Mouse (Mus musculus) kidney, postnatal 4 days (tissue): Measurements from ENCODE around the gene Fam207a.

Experiments used
- DNase-seq, 2 experiments: peaks; one replicate each; pipeline ENCODE4 v3.0.0; 2021; ENCODE audit warnings: mixed read lengths in 2 of 2

The Fam207a gene

DNA sequence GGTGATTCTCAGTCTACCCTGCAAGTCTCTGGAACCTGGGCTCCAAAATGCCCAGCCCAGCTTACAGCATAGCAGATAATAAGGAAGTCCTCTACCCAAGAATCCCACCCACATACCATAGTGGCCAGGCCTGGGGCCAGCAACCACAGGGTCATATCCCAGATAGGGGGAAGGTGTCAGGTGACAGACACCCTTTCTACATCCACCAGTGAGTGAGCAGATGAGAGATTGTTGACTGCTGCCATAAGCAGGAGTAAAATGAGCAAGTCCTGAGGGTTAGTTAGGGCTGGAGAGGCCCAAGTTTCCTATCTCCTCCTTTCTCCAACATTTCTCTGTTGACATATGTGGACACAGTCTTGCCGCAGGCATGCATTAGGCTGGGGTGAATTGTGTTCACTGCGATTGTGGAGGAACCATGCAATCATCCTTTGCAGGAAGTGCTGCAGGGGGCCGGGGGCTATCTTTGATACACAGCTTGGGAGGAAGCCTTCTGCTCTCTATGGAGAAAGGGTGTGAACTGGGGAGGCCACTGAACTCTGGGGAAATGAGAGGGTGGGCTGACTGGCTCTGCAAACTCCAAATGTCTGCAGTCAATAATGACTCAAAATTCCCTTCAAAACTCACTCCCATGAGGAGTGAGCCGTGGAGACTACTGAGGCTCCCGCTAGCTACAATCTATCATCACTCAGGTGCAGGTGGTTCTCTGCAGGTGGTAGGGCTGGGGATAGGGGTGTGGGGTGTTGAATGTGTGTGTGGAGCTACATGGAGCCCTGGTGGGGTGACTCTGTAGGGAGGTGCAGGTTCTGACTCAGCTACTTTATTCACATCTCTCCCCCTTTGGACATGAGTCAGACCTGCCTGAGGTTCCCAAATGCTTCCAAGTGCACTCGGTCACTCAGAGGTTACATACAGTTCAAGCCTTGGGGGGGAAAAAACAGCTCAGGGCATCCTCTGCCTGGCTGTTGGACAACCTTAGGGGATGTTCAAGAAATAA, 15.7 kb upstream of the Fam207a start:
- no peak for DNase-seq

DNA sequence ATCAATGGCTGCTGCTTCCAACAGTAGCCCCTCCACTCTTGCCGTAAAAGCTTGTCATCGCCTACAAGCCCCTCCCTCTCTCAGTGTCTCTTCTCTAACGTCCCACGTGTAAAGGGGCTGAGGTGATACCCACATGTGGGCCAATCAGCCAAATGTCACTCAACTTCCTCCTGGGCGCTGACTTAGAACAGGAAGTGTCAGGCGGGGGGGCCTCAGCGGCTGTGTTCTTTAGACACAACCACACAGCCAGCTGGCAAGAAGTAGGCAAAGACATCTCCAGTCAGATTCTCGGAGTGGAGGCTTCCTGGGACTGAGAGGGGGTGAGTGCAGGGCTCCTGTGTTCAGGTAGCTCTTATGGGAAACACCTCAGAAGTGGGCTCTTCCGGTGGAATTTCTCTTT, 14.6 kb upstream of the Fam207a start, which contains the start of gene Itgb2:
Gene Itgb2, plus strand, starts transcription at position 113 of the 400 bp plus-strand sequence.
- peak in 1 of 2 experiments; percentile 13 for DNase-seq

DNA sequence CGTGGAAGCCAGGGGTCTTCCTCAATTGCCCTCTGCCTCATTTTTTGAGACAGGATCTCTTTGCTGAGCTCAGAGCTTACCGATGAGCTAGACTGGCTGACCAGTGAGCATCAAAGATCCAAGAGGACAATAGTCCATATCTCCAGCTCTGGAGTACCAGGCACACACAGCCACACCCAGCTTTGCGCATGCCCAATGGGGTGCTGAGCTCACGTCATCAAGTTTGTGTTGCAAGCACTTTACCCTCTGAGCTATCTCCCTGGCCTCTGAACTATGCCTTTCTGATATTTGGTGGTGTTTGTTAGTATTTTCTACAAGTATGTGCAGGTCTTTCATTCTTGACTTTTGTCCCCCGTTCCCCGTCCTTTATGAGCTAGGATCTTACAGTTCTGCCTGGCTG, 13.0 kb upstream of the Fam207a start:
- no peak for DNase-seq

DNA sequence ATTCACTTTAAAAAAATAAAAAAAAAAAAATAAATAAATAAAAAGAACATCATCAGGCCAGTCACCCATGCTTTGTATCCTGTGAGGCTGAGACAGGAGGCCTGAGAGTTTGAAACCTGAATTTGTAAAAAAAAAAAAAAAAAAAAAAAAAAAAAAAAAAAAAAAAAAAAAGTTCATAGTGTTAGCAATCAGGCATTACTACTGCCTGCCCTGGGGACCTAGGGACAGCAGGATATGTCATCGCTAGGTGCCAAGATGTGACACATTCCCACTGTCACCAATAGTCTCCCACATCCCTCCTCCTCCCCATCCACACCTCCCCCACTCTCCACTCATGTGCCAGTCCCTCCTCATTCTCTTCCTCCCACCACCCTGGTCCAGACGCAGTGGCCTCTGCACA, 10.9 kb upstream of the Fam207a start:
- DNase-seq = no peak

DNA sequence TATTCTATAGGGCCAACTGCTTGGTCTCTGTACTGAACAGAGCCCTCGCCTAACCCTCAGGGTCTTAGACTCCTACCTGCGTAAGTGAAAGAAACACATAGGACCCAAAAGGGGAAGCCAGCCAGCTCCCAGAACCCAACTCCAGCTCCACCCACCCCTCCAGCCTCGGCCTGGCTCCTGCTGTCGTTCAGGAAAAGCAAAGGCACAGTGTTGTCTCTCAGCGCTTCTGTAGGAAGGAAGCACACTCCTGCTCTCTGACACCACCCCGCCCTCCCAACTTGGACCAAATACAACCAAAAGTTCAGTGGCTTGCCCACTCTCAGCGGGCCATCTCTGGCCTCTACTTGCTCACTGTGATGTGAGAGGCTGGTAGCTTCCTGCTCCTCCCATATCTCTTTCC, 7.7 kb upstream of the Fam207a start:
- peak; percentile 27 to 40 for DNase-seq

DNA sequence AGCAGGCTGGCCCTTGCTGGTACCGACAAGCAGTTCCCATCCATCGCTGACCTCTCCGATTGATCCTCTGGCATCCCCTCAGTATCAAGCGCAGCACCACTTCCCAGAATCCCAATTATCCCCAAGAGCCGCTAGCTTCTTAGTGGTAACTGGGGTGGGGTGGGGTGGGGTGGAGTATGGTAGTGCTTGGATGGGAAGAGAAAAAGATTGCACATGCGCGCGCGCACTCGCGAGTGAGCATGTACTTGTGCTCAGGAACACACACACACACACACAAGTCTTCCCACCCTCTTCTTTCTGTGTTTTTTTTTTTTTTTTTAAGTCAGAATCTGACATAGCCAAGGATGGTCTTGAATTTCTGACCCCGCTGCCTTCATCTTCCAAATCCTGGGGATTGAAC, 7.2 kb upstream of the Fam207a start:
- no peak for DNase-seq

DNA sequence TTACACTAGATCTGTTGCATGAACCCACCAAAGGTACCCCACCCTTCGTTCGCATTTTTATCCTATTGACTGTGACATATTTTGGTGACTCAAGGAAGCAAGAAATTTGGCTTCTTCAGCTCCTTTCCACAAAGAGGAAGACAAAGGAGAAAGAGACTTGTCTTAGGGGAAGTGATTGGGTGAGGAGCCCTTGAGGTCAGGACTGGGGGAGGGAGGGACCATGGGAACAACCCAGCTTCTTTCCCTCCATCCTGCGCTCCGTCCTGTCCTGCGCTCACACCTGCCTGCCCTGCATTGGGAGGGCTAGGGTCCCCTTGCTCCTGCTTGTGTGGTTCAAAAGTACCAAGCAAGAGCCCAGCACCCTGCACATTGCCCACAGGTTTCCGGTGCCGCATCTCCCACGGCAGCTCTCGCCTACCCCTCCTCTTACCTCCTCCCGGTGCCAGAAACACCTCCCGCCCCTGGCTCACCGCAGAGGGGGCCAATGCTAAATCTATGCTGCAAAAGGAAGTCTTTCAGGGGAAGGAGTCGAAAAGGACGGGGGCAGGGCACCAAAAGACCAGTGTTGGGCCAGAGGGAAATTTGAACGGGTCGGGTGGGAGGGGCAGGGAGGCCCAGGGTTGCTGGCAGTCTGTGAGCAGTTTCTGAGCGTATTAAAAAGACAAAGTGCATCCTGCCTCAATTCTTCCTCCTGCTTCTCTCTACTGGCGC, 6.6 kb upstream of the Fam207a start:
- peak in 1 of 2 experiments; percentile 36 for DNase-seq

- no peak for DNase-seq
Measured at GRCm38 (mm10) chr10:77520497-77520896, 4.9 kb upstream of the Fam207a start.

DNA sequence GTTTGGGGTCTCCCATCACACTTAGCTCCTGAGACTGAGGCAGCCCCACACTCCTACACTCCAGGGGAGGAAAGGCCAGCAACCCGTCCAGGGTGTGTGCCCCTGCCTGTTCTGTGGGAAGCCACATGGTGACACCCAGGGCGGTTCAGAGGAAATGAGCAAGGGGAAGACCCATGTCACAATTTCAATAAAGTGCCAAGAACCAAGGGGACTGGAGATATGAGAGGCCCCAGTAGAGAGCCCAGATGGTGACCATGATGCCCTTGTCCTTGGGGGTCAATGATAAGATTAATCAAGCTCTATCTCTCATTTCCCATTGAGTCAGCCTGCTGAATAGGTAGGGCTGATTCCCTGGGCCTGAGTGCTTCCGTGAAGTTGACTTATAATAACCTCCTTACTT, 3.6 kb upstream of the Fam207a start:
- no peak for DNase-seq

GRCm38 (mm10) chr10:77517801-77518200, 2.2 kb upstream of the Fam207a start:
- no peak for DNase-seq

- peak; percentile 82 to 86 for DNase-seq
Measured at GRCm38 (mm10) chr10:77517066-77517620, 1.6 kb upstream of the Fam207a start.

DNA sequence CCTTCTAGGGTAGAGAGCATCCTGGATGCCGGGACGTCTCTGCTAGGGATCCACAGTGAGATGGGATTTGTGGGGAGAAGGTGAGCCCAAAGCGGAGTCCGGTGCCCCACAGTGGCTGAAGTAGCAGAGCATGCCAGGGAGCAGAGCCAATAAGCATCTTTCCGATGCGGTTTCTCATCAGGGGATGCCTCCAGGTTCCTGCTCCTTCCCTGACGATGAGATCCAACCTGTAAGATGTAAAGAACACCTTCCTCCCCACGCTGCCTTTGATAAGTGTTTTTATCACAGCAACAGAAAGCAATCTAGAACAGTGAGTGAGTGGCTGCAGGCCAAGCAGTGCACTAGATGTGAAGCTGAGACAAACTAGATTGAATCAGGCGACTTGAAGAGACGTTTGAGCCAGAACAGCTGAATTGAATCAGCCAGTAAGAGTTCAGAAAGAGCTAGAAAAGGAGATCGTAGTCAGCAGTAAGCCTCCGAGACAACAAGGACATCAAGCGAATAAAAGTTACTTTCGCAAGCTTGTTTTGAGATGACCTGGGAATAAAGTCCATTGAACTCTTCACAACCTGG, 880 bp upstream of the Fam207a start:
- DNase-seq = peak; percentile 27 to 53

DNA sequence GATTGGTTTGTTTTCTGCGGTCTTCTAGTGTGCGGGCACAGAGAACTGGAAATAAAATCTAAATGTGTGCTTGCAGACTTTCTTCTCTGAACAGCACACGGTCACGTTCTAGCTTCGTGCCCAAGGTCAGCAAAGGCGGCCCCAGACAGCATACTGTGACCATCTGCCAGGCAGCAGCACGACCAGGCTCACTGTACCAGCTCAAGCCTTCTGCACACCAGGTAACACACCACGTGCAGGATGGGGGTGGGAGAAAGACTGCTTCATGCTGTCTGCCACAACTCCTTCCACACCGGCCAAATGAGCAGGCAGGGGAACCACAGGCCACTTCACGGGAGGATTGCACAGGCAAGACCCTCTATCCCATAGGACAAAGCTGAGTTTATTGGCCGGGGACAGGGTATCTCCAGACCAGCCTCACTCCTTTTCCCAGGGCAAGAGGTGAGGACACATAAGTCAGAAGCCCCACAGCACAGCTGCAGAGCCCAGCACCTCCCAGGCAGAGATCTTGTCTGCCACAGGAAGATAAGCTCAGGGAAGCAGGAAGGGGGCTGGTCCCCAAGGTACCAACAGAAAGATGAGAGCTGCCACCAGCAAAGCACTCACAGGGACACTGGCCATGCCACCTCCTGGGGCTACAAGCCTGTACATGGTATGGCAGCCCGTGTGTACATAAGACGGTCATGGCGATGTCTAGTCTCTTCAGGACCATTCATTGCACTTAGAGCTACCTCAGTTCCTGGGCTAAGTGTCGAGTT, 5.2 kb downstream of the Fam207a start:
- DNase-seq = no peak

- peak; percentile 95 to 96 for DNase-seq
Measured at GRCm38 (mm10) chr10:77509403-77510187, 6.0 kb downstream of the Fam207a start.

DNA sequence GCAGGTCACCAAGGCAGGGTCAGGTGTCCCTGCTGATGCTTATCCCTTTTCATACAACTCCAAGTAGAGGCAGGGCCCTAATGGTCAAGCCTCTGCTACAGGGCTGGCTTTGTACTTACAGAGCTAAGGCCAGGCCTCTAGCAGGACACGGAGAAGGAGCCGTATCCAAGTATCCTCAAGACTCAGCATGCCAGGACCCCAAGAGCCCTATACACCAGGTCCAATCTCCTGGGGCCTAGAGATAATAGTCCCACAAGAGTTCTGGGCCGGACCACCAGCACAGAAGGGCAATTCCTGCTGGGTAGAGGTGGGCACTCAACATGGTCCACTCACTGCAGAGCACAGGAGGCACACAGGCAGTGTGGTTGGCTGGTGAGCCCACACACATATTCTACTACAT, 6.8 kb downstream of the Fam207a start:
- no peak for DNase-seq

DNA sequence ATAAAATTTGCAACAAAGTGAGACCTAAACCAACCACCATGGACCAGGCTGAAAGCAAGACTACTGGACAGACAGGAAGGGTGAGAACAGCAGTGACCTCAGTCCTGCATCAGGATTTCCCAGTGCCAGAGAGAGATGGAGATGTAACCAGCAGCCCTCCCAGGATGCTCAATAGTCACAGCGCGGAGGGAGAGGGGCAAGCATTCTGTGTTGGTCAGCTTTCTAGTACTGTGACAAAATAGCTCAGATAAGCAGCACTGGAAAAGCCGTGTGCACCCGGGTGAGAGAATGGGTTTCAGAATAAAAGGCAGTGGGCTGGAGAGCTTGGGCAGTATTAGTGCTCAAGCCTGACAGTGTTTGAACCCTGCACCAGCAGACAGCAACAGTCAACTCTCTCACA, 7.8 kb downstream of the Fam207a start:
- DNase-seq = no peak

GRCm38 (mm10) chr10:77506961-77507577, 8.5 kb downstream of the Fam207a start:
- DNase-seq = peak; percentile 29 to 63

DNA sequence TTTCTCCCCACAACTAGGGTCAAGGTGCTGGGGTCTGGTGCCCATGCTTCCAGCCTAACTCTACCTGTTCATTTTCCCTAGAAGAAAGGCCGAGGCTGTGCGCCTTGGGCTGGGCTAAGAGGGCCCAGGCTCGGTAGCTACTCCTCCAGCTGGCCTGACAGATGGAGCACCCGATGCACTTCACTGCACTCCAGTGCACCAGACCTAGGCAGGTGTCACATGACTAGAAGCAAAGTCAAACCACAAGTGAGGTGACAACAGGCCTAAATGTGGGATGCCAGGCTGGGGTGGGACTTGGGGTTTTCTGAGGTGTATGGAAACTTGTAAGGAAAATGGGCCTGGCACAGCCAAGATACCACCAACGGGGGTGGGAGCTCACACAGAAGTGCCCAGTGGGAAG, 9.1 kb downstream of the Fam207a start:
- peak in 1 of 2 experiments; percentile 50 for DNase-seq

GRCm38 (mm10) chr10:77504143-77504542, 11.4 kb downstream of the Fam207a start:
- no peak for DNase-seq

GRCm38 (mm10) chr10:77502967-77503922, 12.3 kb downstream of the Fam207a start:
- no peak for DNase-seq
